Mouse (Mus musculus) olfactory bulb, adult 2 months (tissue): Measurements from ENCODE around the gene Sirt1. TPM values are rescaled to one million over a fixed set of nuclear protein-coding genes. Genes with fewer than 3 reads are reported as not detected.

Experiments used
- H3K27ac ChIP-seq: fragments of 200-500 bp; 2 replicates; pipeline ENCODE4 v1.5.1; 2012; ENCODE audit warnings: low read depth, low read length; ENCODE audit not compliant: insufficient read depth
- H3K4me1 ChIP-seq: fragments of 200-500 bp; 2 replicates; pipeline ENCODE4 v1.6.1; 2012; ENCODE audit warnings: low read length; ENCODE audit not compliant: control insufficient read depth, insufficient read depth
- H3K4me3 ChIP-seq: fragments of 200-500 bp; 2 replicates; pipeline ENCODE4 v1.5.1; 2012; ENCODE audit warnings: mild to moderate bottlenecking, low read depth, low read length, moderate library complexity; ENCODE audit not compliant: insufficient read depth
- CTCF ChIP-seq: fragments of 200-500 bp; IDR thresholded peaks from 2 replicates; pipeline ENCODE4 v1.5.1; 2012; ENCODE audit warnings: low read depth, mild to moderate bottlenecking, low read length, moderate library complexity; ENCODE audit not compliant: insufficient read depth
- POLR2A ChIP-seq: fragments of 200-500 bp; IDR thresholded peaks from 2 replicates; pipeline ENCODE4 v1.6.1; 2012; ENCODE audit warnings: mild to moderate bottlenecking, low read depth, low read length, moderate library complexity; ENCODE audit not compliant: insufficient read depth
- WGBS: fragments of 180-500 bp; shearing (Covaris S2); methylation state at CpG from one replicate; pipeline ENCODE4 v1.1.7; 2018; 5-methylcytosine and 5-hydroxymethylcytosine counted together
- polyA plus RNA-seq: library from polyadenylated mRNA; stranded (reverse); fragments of >200 nt; gene quantifications from 2 replicates; pipeline ENCODE4 v1.2.4, GENCODE M21; 2012; ENCODE audit warnings: low replicate concordance; ENCODE audit not compliant: missing spikeins, insufficient read depth, insufficient read length

Gene Sirt1
- polyA plus RNA-seq, 1 experiment = not detected

- Histone ChIP-seq H3K4me3 (no peak overlapping the region), H3K27ac (no peak overlapping the region), H3K4me1 (peaks cover 2% of the 10 kb centered on the region; the same call in 1 of the 2 replicates)
- WGBS = 94% methylated on average over 2 of the region's 2 CpGs
- no peak for TF ChIP-seq CTCF
- TF ChIP-seq POLR2A = no peak
Measured at GRCm38 (mm10) chr10:63302356-63302755, 79.1 kb downstream of the Sirt1 start.

GRCm38 (mm10) chr10:63282846-63283245 lies 98.7 kb downstream of the Sirt1 start:
- no peak overlapping the region for H3K27ac ChIP-seq
- no peaks in the 10 kb centered on the region for H3K4me1 ChIP-seq
- WGBS = 92% methylated on average over 7 of the region's 7 CpGs
- H3K4me3 ChIP-seq = no peak overlapping the region
- TF ChIP-seq POLR2A (no peak), CTCF (no peak)

- no peak for TF ChIP-seq CTCF
- TF ChIP-seq POLR2A = no peak
- Histone ChIP-seq H3K4me1 (no peaks in the 10 kb centered on the region), H3K4me3 (no peak overlapping the region), H3K27ac (no peak overlapping the region)
- WGBS = 91% methylated on average over 4 of the region's 4 CpGs
Measured at GRCm38 (mm10) chr10:63282417-63282816, 99.1 kb downstream of the Sirt1 start.

DNA sequence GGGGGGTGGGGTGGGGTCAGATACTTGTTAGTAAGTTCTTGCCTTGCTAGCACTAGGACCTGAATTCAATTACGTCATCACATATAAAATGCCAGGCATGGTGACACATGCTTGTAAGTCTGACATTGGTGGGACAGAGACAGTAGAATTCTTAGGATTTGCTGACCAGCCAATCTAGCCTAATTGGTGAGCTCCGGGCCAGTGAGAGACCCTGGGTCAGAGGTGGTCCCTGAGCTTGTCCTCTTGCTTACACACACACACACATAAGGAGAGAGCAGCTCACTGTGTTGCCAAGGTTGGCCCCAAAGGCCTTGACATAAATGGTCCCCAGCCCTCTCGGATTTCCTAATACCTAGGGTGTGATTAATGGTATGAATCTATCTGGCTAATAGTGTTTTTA lies 101.7 kb downstream of the Sirt1 start:
- no peak overlapping the region for H3K27ac ChIP-seq

GRCm38 (mm10) chr10:63277010-63277409 lies 104.5 kb downstream of the Sirt1 start:
- 95% methylated on average over 3 of the region's 3 CpGs for WGBS
- Histone ChIP-seq H3K27ac (no peak overlapping the region), H3K4me1 (0 out of 2 replicates have a peak, but pooled peaks cover 2% of the 10 kb centered on the region), H3K4me3 (no peak overlapping the region)
- no peak for TF ChIP-seq CTCF
- no peak for TF ChIP-seq POLR2A

More for the DNA sequence above, 101.7 kb downstream of the Sirt1 start:
- H3K4me3 ChIP-seq = no peak overlapping the region
- WGBS = 96% methylated on average over 3 of the region's 3 CpGs
- no peaks in the 10 kb centered on the region for H3K4me1 ChIP-seq
- TF ChIP-seq CTCF (no peak), POLR2A (no peak)

DNA sequence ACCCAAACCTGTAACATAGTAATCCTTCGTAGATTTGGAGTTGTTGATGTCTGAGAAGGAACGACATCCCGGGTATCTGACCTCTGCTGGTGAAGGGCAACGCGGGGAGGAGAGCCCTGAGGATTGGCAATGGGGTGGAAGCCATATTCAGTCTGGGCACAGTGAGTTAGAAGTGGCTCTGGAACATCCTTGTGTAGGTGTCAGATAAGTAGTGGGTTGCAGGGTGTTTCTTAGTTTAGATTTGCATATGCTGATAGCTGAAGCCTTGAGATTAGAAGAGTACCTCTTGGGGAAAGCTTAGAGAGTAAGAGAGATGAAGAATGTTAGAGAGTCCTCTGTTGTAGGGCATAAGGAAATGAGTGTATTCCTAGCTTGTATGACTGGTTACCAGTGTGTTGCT lies 108.6 kb downstream of the Sirt1 start:
- no peak overlapping the region for H3K4me3 ChIP-seq
- 87% methylated on average over 5 of the region's 5 CpGs for WGBS
- 0 out of 2 replicates have a peak, but pooled peaks cover 2% of the 10 kb centered on the region for H3K4me1 ChIP-seq
- H3K27ac ChIP-seq = no peak overlapping the region
- TF ChIP-seq POLR2A (no peak), CTCF (no peak)

- TF ChIP-seq CTCF (no peak), POLR2A (no peak)
- no peak overlapping the region for H3K27ac ChIP-seq
Measured at GRCm38 (mm10) chr10:63272401-63272800, 109.1 kb downstream of the Sirt1 start.

More at GRCm38 (mm10) chr10:63272401-63272800, 109.1 kb downstream of the Sirt1 start:
- Histone ChIP-seq H3K4me3 (no peak overlapping the region), H3K4me1 (0 out of 2 replicates have a peak, but pooled peaks cover 2% of the 10 kb centered on the region)

Other genes with a start within 250 kb of the Sirt1 start
- gene Mypn, start 177.8 kb downstream of the Sirt1 start, polyA plus RNA-seq = not detected in 2 replicates
- gene Herc4, start 137.9 kb downstream of the Sirt1 start, polyA plus RNA-seq = not detected in 2 replicates
- not detected in 2 replicates for gene Dnajc12, start 739 bp upstream of the Sirt1 start, polyA plus RNA-seq
- gene Gm7075, start 40.1 kb upstream of the Sirt1 start, polyA plus RNA-seq = not detected in 2 replicates
- not detected in 2 replicates for gene Ctnna3, start 48.4 kb upstream of the Sirt1 start, polyA plus RNA-seq